Mouse (Mus musculus) telencephalon, adult 2 months (tissue): Measurements from ENCODE around the gene Pou2f3.

Experiments
- DNase-seq: peaks from one replicate; pipeline ENCODE4 v3.0.0-alpha.2; 2011; ENCODE audit warnings: low read depth, low spot score

Gene Pou2f3

DNA sequence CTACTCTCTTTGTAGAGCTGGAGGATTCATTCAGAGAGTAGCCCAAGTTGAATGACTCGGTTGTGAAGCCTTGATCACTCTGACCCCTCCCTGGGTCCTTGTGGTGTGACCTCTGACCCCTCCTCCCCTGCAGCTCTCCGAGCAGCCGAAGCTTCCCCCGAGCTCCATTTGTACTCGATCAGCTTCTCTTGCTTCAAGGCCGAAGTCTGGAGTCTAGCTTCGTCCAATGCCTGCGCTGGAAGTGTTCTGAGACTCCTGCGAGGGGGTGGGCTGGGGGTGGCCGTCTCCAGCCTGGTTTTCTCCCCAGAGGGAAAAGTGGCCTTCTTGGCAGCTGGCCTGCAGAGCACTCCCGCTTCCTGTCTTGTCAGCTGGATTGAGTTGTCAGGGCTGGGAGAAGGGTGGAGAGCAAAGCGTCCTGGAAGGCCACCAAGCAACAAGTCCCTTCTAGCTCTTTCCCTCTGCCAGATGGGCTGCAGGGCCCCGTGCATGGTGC, at the start of gene Pou2f3:
Gene Pou2f3 (minus strand): TSS at position 180 of the 493 bp plus-strand sequence.
- DNase-seq: no peak

DNA sequence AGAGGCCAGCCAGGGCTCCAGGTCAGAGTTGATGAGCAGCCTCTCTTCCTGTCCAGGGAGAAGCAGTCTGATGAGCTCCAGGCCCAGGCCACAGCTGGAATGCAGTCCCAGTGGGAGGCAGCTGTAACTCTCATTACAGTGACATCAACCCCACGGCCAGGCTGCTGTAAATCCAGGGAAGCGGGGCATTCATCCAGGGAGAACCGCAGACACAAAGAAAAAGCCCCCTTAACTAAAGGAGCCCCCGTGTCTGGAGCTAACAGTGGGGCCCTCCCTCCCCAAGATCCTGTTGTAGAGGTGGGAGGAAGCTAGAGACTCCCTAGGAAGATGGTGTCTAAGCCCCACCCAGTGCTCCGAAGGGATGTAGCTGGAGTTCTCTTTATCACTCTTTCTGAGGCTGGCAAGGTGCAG, 43.1 kb upstream of the Pou2f3 start:
- no peak for DNase-seq

DNA sequence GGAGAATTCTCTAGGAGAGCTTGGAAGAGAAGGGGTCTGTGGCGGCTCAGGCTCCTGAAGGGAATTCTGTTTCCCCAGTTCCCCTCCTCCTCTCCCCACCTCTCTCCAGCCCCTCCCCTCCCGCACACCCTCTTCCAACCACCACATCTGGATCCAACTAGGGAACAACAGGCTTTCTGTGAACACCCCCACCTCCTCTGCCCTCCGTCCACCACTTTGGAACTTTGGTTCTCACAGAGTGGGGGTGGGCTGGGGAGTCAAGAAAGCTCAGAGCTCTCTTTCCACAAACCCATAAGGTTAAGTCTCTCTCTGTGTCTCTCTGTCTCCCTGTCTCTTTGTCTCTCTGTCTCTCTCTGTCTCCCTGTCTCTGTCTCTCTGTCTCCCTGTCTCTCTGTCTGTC, 42.6 kb upstream of the Pou2f3 start:
- DNase-seq: no peak

DNA sequence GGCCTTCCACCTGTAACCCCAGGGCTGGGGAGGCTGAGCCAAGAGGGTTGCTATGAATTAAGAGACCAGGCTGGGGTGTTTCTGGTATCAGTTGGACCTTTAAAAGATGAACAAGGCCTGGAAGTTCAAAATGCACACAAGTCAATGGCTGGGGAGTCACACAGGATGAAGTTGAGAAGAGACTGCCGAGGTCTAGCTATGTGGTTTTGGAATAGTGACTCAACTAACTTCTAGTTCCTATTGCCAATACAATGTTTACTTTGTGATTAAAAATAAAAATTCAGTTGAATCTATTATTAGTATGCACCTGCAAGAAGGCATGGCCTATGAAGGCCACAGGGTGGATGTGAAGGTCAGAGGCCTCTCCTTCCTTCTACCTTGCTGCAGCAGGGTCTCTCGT, 41.6 kb upstream of the Pou2f3 start:
- no peak for DNase-seq

DNA sequence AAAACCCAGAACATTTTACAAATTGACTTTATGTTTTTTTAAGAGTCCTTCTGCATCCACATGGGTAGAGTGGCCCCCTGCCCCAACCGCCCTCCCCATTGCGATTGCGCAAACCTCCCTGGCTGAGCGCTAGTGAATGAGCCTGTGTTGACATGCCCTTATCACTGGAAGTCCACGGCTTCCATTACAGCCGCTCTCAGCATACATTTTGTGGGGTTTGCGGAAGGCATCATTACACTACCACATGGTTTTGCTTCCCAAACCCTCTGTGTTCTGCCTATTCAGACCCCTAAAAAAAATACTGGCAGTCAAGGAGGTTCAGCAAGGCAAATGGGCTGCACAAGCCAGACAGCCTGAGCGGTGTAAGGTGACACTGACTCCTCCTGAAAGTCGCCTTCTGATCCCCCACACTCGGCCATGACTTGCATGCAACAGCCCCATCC, 36.6 kb upstream of the Pou2f3 start:
- DNase-seq: no peak

DNA sequence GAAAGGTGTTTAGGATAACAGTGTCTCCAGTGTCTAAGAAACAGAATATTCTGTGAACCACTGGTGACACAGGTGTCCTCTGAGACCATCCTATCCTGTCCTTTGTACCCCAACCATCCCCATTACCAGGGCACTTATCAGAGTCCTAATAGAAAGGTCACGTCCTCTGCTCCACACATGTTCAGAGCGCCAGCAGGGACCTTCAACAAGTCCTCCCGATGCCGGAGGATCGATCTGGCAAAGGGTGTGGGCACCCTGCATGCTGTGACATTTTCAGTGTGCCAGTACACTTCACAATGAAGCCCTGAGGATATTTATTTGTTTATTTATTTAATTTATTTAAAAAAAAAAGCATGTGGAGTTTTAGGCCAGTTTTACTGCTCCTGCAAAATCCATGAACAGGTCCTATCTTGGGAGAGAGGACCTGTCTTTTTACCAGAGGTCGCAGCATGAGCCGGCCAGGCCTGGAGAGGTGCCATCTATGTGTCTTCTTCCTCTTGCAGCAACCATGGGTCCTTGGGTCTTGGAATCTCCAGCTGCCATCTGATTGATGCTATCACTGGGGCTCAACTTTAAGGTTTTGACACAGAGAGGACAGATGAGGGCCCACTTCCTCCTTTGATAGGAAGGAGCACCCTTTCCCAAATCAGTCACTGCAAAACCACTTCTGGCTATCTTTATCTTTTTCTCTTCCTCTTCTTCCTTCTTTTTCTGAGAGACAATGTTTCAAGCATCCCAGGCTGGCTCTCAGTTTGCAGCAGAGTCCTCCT, 35.8 kb upstream of the Pou2f3 start:
- no peak for DNase-seq

DNA sequence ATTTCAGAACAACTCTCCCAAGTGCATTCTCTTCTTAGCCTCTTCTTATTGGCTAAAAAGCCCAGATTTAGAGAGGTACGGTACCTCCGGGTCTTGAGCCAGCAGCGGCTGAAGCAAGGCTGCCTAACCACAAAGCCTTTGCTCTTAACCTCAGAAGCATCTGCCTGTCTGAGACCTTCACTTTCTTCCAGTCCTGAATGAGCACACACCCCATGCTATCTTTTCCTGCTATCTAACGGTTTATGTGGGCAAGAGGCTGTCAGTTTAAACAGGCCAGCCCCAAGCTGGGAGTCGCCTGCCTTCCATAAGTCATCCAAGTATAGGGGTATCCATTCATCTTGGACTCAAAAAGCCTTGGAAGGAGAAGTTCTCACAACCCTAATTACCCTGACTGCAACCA, 32.3 kb upstream of the Pou2f3 start:
- DNase-seq: no peak

DNA sequence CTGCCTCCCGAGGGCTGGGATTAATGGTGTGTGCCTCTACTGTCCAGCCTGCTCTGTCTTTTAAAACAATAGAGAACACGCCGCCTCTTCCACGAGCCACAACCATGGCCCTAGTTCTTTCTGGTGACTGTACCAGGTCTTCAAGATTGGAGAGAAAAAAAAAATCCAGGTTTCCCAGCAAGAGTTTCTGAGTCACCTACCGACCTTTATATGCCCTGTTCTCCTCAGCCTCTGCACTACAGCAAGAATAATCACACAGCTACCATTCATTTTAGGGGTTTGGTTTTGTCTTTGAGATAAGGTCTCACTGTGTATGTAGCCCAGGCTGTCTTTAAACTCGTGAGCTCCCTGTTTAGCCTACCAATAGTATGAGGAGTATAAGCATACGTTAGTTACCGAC, 31.8 kb upstream of the Pou2f3 start:
- no peak for DNase-seq

DNA sequence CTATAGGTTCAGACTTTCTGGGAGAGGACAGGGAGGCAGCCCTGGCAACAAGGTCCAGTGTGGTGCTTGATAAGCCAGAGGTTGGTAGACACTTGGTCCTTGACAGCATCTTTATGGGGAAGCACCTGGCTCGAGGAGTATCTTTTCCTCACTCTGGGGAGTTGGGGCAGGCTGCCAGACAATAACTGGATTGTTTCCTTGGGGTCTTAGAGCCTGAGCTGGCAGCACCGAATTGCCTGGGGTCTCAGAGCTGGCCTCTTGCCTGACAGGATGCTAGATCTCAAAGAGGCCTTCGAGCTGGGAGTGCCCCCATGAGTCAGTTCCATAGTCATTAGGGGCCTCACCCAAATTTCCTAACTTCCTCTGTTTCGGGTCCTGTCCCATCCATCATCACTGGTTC, 31.1 kb upstream of the Pou2f3 start:
- DNase-seq: no peak

DNA sequence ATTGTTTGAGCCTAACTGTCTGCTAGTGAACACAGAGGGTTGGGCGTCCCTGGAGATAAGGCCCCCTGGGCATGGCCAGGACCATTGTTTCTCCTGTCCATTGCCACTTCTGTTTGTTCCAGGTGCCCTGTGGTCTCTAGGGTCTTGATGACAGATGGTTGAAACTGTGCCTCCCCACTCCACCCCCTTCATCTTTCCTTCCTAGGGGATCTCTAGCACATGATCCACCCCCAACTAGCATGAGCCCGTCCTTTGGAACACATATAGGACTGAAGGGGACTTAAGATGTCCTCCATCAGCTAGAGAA, 30.4 kb upstream of the Pou2f3 start:
- DNase-seq: no peak

DNA sequence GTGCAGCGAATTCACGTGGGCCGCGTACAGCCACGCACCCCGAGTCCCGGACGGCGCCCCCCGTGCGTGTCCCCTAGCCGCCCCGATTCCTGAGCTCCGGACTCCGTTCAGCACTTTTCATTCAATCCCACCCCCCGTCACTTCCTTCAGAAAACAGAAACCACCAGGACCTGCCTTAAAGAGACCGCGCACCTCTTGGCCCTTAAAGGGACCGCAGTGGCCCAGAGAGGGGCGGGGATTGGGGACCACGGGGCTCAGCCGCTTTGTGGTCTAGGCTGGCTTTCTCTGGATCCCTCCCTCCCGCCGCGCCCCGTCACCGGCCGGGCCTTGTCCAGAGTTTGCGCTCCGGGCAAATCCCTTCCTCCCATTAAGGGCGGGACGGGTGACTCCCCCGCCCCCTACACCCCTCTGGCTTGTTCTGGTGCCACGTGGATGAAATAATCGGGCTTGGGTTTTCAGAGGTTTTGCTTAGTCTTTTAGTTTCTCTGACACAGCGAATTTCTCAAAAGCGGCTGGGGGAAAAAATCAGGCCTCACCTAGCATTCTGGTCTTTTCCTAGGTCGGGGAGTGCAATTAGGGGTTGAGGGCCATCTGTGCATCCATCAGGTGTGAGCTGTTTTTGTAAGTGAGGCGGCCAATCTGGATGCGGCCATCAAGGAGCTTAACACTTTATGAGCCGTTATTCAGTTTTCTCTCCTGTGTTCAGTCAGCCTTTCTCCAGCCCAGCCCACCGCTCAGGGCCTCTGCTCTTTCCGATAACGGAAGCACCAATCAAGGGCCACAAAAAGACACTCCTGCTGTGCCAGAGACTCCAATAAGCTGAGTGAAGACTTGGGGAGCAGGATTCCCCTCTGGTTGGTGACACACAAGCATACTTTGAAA, 29.8 kb upstream of the Pou2f3 start, which contains the start of gene Oaf:
Gene Oaf (minus strand): TSS at position 200 of the 882 bp plus-strand sequence.
- DNase-seq: no peak

DNA sequence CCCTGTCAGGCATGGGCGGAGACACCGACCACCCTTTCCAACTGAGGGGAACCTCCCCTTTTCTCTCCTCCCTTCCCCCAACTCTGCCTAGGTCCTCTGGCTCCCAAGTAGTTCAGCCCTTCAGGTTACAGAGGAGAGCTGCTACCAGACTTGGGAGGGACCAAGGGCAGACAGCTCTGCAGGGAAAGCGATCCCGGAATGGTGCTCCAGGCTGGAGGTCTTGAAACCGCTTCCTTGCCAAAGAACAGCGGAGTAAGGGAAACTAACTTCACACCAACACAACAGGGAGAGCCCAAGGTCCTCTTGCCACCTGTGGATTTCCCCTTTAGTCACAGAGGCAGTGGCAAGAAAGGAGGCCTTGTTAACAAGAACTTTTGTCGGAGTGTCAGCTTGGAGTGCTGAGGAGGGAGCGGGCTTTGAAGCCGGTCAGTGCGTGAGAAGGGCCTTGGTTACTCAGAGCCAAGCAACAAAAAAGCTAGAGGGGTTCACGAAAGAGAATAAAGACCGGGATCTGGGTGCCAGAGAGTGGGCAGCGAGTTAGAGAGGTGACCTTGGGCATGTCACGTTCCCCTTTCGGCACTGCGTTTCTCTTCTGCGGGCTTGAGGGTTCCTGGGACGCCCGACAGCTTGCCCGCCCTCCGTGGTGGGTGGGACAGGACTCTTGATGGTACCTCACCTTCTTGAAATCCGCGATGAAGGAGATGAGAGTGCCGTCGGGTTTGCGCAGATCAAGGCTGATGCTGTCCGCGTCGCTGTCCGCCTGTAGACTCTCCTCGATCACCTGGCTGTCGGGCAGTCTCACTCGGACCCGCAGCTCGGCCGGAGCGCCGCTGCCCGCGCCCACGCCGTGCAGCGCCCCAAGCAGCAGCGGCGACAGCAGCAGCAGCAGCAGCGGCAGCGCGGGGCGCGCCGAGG, 28.7 kb upstream of the Pou2f3 start:
- DNase-seq: no peak

DNA sequence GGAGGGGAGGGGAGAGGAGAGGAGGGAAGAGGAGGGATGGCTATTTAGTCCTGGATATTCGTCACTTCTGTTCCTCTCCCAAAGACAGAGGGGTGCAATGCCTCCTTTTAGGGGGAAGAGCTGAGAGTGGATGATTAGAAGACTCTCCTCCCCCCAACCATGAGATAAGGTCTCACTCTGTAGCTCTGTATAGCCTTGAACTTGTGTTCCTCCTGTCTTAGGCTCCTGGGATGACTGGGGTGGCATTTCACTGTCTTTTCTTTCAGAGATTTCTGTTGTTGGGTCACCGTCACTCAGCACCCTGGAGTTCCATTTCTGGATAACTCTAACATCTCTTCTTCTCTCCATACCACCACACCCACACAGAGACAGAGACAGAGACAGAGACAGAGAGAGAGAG, 28.0 kb upstream of the Pou2f3 start:
- DNase-seq: no peak

DNA sequence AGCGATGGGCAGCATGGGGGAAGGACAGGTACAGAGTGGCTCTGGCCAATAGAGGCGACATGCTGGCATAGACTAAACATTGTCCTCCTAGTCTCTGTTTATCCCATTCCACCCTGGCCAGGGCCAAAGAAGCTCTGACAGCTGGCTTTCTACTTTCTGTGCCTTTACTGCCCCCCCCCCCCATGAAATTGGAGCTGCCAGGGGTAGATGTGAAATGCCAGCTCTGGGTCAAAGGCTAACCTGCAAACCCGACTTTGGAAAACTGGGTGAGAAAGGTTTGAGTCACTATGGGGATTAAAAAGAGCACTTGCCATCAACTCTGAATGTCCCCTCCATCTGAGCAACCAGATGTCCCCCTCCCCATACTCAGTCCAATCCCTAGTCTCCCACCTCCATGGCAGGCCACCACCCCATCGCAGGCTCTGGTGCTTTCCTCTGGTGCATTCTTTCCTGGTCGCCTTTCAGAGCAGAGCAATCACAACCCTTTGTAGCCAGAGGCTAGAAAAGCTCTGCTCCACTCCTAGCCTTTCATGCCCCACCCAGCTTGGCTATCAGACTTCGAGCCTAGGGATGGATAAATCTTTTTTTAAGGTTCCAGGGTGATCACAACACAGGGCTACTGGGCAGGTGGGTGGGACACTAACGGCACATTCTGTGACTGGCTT, 27.1 kb upstream of the Pou2f3 start:
- no peak for DNase-seq

DNA sequence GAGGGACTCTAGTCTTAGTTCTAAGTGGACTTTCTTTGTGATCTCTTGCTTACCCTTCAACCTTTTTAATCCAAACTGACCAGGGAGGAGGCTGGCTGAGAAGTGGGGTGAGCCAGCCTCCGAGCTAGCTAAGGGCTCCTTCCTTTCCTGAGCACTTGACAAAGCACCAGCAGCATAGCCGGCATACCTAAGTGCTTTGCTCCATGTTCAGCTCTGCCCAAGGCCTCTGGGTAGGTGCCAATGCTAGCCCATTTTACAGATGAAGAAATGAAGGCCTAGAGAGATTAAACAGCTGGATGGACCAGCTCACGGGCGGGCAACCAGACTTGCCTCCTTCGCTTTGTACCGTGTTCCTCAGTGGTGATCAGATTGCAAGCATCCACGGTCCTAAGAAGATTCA, 26.4 kb upstream of the Pou2f3 start:
- DNase-seq: no peak

DNA sequence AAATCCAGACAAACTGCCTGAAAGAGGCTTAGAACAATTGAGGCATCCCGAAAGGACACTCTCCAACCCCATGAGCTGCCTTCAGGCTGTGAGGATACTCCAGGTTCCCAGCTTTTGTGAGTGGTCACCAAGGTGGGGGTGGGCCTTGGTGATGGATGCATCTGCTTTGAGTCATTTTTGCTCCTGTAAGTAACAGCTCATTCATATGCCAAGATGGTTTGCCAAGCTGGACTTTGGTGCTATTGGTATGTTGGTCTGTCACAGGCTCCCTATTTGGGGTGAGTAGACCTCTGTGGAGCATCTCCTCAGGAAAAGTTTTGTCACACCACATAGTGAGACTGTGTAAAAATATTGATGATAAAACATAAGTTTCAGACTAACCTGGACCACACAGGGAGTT, 25.9 kb upstream of the Pou2f3 start:
- DNase-seq: no peak

DNA sequence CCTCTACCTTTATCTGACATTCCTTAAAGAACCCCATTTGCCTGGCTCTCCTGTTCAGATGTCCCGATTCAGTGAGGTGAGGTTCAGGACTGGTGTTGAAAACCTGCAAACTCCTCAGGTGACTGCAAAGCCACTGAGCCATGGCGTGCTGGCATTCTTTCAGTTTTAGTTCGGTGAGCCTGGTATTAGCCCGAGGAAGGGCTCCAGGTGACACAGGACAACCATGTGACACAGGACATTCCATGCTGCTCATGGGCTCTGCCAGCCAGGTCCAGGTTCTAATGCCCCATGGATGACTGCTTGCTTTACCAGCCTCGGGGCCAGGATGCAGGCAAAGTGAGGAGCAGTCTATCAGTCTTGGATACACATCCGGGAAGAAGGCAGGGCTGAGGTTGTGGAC, 25.2 kb upstream of the Pou2f3 start:
- DNase-seq: no peak

DNA sequence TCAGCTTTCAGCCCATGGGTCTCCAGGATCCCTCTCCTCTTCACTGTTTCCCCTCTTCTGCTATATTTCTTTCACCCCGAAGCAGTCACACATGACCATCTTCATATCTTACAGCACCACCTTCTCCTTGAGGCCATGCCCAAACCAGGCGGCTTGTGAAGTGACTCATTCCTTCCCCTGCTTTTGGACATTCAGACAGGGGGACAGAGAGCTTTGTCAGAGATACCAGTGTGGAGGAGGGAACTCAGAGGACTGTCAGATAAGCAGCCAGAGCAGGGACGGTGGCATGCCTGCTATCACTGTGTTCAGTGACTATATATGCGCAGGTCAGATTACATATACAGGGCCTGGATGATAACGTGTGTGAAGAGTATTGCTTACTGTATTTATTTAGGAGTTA, 24.3 kb upstream of the Pou2f3 start:
- DNase-seq: no peak

DNA sequence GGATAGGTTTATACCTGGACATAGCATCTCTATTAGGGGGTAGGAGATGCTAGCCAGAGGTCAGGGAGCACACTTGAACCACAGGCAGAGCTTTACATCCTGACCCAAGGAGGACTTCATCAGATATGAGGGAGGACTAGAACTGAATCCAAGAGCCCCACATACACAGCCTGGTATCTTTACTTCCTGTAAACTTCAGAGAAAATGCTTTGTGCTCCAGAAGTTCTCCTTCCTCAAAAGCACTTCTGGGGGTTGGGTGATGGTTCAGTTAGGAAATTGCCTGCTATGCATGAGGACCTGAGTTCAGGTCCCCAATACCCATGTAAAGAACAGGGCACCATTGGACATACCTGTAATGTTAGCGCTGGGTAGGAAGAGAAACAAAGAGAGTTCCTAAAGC, 23.3 kb upstream of the Pou2f3 start:
- no peak for DNase-seq

DNA sequence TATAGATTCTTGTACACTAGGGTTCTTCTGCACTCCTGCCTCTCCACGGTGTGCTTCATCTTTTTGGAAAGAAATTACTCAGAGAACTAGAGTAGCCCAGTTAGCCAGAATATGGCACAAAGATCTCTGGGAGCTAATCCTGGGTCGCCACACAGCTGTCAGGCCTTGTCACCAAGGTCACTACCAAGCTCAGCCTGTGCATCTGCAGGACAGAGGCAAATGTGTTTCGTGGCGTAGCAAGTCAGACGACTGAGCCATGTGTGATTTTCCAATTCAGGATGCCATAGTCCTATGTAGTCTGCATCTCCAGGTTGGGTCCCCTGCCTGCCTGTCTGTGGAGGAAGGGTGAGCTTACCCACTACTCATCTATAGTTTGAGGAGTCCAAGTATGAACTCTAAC, 22.9 kb upstream of the Pou2f3 start:
- DNase-seq: no peak

DNA sequence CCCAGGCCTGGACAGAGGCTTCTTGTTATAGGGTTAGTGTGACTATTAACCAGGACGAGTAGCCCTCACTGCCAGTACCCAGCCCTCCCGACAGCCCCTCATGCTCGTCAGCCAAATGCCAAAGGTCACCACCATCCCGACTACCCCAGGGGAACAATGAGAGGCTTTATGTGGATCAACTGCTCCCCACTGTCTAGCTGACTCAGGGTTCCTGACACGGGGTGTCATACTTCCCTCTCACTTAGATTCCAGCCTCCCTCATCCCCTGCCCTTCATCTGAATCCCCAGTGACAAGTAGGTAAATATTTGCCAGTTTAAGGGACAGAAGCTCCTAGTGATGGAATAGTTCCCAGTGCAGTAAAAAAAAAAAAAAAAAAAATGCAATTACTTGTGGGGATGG, 22.1 kb upstream of the Pou2f3 start:
- DNase-seq: no peak
